Mouse (Mus musculus) liver, adult (tissue): ENCODE data around the gene Slc22a22.

ENCODE experiments used
- GATA4 ChIP-seq: IDR thresholded peaks from 2 replicates; pipeline ENCODE4 v1.6.1; 2014; ENCODE audit warnings: mild to moderate bottlenecking, low read length; ENCODE audit not compliant: insufficient replicate concordance

The Slc22a22 gene

GRCm38 (mm10) chr15:57477525-57477924, at the start of gene Slc22a22:
Gene Slc22a22 (minus strand): TSS chr15:57477625.
- TF ChIP-seq GATA4 = no peak

- TF ChIP-seq GATA4 = no peak
These were observed 46.3 kb upstream of the Slc22a22 start for GRCm38 (mm10) chr15:57523510-57524298.

- TF ChIP-seq GATA4 = no peak
These were observed 44.7 kb upstream of the Slc22a22 start for GRCm38 (mm10) chr15:57522160-57522559.

- no peak for TF ChIP-seq GATA4
These were observed 32.1 kb upstream of the Slc22a22 start for GRCm38 (mm10) chr15:57509185-57510172.

DNA sequence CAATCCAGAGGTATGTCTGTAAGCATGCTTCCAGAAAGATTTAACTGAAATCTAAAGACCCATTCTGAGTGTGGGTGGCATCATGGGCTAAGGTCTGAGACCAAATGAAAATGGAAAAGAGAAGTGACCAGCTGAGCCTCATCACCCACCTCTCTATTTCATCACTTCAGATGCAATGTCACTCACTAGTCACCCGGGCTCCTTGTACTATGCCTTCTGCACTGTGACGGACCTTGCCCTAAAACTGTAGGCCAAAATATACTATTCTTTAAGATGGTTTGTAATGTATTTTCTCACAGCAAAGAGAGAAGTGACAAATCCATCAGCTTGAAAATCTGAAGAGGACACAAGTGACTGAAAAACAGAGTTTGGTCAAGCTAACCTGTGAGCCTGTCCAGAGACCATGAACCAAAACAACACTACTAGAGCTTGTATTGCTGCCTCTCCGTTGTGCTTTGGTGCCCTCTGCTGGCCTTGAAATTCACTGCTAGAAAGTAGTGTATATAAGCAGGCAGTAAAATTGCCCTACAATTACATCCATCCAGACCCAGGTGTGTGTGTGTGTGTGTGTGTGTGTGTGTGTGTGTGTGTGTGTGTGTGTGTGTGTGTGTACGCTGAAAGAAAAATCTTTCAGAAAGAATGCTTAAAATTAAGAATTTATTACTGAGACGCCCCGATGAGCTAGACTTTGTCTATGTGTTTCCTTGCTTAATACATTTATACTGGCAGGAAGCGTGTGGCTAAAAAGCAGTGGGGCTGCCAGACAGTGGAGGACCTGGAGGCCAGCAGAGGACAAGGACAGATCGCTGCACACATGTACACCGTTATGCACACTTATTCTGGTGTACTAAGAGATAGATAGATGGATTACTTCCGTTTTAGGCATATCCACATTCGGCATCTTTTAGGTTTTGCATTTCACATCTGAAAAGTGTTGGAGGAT, 31.1 kb upstream of the Slc22a22 start:
- no peak for TF ChIP-seq GATA4

GRCm38 (mm10) chr15:57504126-57504705, 26.8 kb upstream of the Slc22a22 start:
- TF ChIP-seq GATA4 = no peak

DNA sequence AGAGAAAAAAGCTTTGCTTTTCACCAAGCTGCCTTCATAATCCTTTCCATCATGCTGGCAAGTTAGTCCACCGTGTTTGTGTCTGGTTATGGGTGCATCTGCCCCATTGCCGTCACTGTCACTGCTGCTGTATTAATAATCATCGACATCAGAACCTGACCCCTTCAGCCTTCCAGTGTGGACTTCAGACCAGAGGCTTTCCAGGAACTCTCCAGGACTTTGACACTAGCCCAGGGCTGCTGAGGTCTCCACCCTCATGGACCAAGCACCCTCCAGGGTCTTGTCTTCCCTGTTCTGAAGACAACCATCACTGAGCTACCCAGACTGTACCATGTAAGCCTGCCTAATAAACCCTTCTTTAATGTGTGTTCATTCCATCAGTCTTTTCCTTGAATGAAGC, 26.2 kb upstream of the Slc22a22 start:
- TF ChIP-seq GATA4 = no peak

GRCm38 (mm10) chr15:57501559-57501958, 24.1 kb upstream of the Slc22a22 start:
- no peak for TF ChIP-seq GATA4

- TF ChIP-seq GATA4 = no peak
These were observed 18.7 kb upstream of the Slc22a22 start for GRCm38 (mm10) chr15:57496106-57496505.

DNA sequence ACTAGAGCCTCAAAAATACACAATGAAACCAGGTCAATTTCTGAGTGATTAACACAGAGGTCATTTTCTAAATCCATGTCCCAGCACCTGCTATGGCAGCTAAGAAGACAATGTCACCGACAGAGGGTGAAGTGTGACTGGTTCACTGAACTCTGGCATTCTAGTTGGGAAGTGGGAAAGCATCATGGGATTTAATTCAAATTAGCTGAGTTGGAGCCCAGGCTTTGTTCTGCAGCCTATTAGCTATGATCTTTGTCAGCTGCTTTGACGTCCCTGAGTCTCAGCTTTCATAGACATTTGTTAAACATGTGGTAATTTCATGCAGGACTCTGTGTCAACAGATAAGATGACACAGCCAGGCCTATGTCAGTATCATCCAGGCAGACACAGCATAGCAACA, 5.1 kb upstream of the Slc22a22 start:
- no peak for TF ChIP-seq GATA4

DNA sequence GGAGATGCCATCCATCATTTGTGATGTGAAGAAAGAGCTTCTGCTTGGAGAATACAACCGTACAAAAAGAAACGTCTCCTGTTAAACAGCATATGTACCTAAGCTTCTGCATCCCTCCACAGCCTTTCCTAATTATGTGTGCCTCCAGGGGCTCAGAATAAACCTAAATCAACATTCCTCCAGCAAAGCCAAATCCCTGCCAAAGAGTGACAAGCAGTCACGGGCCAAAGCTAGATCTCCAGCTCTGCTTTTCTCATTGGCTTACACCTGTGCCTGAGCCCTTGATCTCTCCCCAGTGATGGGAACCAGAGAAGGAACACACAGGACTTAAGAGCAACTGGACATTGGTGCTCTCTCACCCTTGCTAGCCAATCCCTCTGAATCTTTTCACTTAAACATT, 5.8 kb downstream of the Slc22a22 start:
- no peak for TF ChIP-seq GATA4

DNA sequence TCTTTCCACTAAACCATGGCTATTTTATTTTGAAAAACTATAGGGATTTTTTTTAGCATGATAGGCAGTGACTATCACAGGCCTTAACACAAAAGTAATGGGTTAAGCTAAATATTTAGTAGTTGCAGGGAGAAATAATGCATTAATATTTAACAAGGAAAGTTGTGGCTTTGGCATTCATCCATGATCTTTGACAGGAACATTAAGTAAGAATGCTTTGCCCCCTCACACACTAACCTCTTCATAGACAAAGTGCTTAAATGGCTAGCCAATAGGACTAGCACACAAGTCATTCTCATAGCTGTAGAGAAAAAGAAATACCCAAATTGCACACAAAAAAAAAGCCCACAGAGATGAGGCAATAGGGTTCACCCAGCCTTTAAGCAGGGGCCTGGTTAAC, 11.4 kb downstream of the Slc22a22 start:
- no peak for TF ChIP-seq GATA4

DNA sequence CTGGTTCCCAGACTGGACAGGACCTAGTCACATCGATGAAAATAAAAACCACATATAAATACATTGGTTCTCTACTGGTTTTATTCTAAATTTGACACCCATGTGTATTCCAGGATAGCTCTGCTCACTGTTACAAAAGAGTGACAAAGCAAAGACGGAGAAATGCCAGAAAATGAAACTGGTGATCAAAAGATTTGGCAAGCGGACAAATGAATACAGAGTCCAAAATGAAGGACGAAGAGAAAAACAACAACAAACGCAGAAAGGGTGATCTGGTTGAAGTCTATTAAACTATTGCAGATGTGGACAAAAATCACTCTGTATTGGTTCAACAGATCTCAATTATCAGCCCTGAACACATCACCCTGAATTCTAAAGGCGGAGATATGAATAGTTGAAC, 12.4 kb downstream of the Slc22a22 start:
- no peak for TF ChIP-seq GATA4

DNA sequence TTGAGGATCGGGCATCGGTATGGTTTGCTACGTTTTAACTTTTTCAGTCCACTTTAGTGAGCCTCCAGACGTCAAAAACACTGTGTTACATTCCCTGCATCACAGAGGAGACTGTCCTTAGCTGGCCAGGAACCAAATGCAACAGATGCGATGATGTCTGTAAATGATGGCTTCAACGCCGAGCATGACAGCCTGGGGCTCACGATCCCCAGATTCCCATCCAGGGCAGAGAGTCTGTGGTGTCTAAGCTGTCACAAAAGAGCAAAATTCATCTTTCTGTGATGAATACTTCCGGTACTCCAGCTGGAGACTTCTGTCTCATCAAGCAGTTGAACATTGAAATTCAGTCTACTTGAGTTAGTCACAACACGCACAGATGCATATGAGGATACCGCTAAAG, 13.4 kb downstream of the Slc22a22 start:
- no peak for TF ChIP-seq GATA4
